Mouse (Mus musculus) neural tube, postnatal 0 days (tissue): ENCODE results near the gene Traf3ip3. TPM values are rescaled to one million over a fixed set of nuclear protein-coding genes. Genes with fewer than 3 reads are reported as not detected.

ENCODE experiments used
- polyA plus RNA-seq: library from polyadenylated mRNA; unstranded; fragments of >200 nt; fragmentation: Nextera tagmentation; extraction: Ambion mirVana; gene quantifications from 2 replicates; pipeline ENCODE4 v1.2.1, GENCODE M21; 2015

Gene Traf3ip3
- 1.9 and 2.5 TPM in 2 replicates for polyA plus RNA-seq

DNA sequence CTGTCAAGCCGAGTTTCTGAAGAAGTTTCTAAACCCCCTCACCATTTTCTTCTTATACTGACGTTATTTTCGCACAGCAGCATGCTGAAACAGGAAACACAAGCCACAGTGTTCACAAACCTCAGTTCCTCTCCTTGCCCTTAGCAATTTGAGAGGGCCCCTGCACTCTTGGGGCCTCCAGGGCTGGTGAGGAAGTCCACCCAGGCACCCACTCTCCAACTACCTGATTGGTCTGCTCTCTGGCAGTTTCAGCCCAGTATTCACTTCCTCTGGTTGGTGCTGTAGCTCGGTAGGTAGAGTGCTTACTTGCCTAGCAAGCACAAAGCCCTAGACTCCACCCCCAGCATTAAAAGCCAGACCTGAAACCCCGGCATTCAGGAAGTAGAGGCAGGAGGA lies at the start of gene Traf3ip3:
TSS of gene Traf3ip3 (minus strand) at position 321 of the 396 bp plus-strand sequence.

DNA sequence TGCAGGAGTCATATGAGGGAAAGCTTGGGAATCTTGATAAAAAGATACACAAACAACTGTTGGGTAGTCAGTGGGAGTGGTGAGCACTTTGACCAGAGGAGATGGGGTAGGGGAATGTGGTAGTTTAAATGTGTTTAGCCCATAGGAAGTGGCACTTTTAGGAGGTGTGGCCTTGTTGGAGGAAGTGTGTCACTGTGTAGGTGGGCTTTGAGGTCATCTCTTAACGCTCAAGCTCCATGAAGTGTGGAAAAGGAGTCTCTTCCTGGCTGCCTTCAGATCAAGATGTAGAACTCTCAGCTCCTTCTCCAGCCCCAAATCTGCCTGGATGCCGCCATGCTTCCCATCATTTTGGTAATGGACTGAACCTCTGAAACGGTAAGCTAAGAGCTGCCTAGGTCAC lies 6.0 kb upstream of the Traf3ip3 start, which contains the start of gene Lamb3:
TSS of gene Lamb3 (plus strand) at position 197 of the 400 bp plus-strand sequence.

DNA sequence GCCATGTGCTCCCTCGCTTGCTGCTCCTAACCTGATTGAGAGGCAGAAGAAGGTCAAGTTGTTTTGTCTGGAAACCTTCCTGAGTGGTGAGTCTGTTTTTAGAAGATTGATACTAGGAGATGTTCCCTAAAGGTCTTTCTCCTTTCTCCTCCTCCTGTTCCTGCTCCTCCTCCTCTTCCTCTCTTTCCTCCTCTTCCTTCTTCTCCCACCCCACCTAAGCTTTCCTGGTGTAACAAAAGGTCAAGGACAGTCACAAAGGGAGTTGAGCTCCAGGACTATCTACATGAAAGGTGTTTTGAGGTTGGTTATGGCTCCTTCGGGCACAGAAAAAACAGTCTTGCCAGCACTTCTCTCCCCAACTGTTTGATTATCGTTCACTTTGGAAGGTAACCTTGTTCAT lies 33.8 kb downstream of the Traf3ip3 start, which contains the start of gene A130010J15Rik:
TSS of gene A130010J15Rik (plus strand) at position 301 of the 400 bp plus-strand sequence.

DNA sequence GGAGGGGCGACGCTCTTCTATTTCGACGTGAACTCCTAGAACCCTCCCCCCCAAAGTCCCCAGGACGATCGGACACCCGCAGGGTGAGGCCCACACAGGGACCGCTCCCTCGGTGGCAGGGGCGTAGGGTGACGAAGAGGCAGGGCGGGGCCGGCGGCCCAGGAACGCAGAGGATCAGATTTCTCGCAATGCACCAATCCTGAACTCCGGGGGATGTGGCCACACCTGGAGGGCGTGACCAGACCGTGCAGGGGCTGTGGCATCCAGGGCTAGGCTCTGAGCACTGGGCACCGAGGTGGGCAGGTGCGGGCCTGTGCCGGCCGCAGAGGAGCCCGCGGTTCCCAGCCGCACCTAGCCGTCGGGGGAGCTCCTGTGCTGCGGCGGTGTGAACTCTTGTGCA lies 48.6 kb downstream of the Traf3ip3 start, which contains the start of gene Irf6:
TSS of gene Irf6 (plus strand) at position 240 of the 400 bp plus-strand sequence.

DNA sequence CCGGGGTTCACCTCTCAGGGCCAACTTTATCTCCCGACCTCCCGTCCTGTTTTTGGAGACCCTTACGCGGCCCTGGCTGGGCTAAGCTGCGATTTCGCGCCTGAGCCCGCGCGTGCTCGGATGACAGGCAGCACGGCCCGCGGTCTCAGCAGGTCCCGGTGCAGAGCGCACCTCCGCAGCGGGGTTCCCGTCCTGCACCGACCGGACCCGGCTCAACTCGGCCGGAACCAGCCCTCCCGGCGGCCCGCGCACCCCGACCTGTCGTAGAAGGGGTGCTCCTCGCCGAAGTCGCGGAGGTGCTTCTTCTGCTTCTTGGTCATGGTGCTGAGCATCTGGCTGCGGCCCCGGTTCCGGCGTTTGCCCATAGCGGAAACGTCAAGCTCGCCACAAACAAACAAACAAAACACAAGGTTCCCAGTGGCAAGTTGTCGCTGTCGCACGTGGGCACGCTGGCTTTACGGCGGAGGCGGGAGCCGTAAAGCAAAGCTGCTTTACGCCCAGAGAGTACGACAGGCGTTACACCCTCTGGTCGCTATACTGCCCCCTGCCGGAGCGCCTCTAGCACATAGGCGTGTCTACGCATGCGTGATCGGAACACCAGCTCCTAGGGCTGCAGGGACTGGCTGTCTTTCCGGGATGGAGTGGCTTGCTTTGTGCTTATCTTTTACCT lies 71.6 kb downstream of the Traf3ip3 start, which contains the start of gene Diexf:
TSS of gene Diexf (minus strand) at position 487 of the 670 bp plus-strand sequence.

Other genes with a start within 250 kb of the Traf3ip3 start
- gene Syt14, start 165.9 kb downstream of the Traf3ip3 start, polyA plus RNA-seq = 3.2 and 3.6 TPM in 2 replicates
- 3.4 and 6.2 TPM in 2 replicates for gene Diexf, start 71.4 kb downstream of the Traf3ip3 start, polyA plus RNA-seq
- gene Irf6, start 48.6 kb downstream of the Traf3ip3 start, polyA plus RNA-seq = 0.64 and 0.65 TPM in 2 replicates
- gene A130010J15Rik, start 33.7 kb downstream of the Traf3ip3 start, polyA plus RNA-seq = 8.3 and 8.4 TPM in 2 replicates
- gene Lamb3, start 6.0 kb upstream of the Traf3ip3 start, polyA plus RNA-seq = 0.18 and 0.29 TPM in 2 replicates
- 1.2 and 1.5 TPM in 2 replicates for gene Hsd11b1, start 62.4 kb upstream of the Traf3ip3 start, polyA plus RNA-seq
- gene G0s2, start 71.5 kb upstream of the Traf3ip3 start, polyA plus RNA-seq = 13.9 and 16.1 TPM in 2 replicates
- gene Camk1g, start 168.6 kb upstream of the Traf3ip3 start, polyA plus RNA-seq = 43.3 and 49.5 TPM in 2 replicates